Mouse (Mus musculus) ES-E14 (cell line): ENCODE measurements around the gene Tssk2. TPM values are rescaled to one million over a fixed set of nuclear protein-coding genes. Genes with fewer than 3 reads are reported as not detected.
A peak's percentile ranks its signal among the peaks of the same experiment; 100 is the strongest.

Experiments
- DNase-seq: peaks from one replicate; pipeline ENCODE4 v3.0.0-alpha.2; 2013; ENCODE audit warnings: low read depth, low spot score
- H3K27ac ChIP-seq: 2 replicates; pipeline ENCODE4 v1.5.1; 2012; ENCODE audit warnings: low read depth, mild to moderate bottlenecking, low read length, moderate library complexity, mixed read lengths; ENCODE audit not compliant: poor library complexity, insufficient read depth, severe bottlenecking
- H3K36me3 ChIP-seq: 2 replicates; pipeline ENCODE4 v1.6.1; 2012; ENCODE audit warnings: mild to moderate bottlenecking, low read length, moderate library complexity, mixed read lengths; ENCODE audit not compliant: control insufficient read depth, poor library complexity, insufficient read depth, severe bottlenecking
- H3K4me1 ChIP-seq, 2 experiments: fragments of 150-350 bp in 1 of 2; sonication (generic) in 1 of 2; 2 replicates each; pipeline ENCODE4 v1.6.1; 2012; ENCODE audit warnings: low read length in 2 of 2, mild to moderate bottlenecking in 1 of 2, mixed read lengths in 1 of 2; ENCODE audit not compliant: control insufficient read depth in 2 of 2, insufficient read depth in 2 of 2, poor library complexity in 1 of 2
- H3K4me3 ChIP-seq, 2 experiments: fragments of 150-350 bp in 1 of 2; sonication (generic) in 1 of 2; 2 replicates each; pipeline ENCODE4 v1.5.1; 2012; ENCODE audit warnings: low read length in 2 of 2, low read depth in 1 of 2, mild to moderate bottlenecking in 1 of 2, mixed read lengths in 1 of 2; ENCODE audit not compliant: insufficient read depth in 1 of 2, poor library complexity in 1 of 2, severe bottlenecking in 1 of 2
- H3K9ac ChIP-seq: 2 replicates; pipeline ENCODE4 v1.6.1; 2012; ENCODE audit warnings: low read depth, mild to moderate bottlenecking, low read length, mixed read lengths; ENCODE audit not compliant: poor library complexity, insufficient read depth, severe bottlenecking
- H3K9me3 ChIP-seq: fragments of 150-350 bp; sonication (generic); 2 replicates; pipeline ENCODE4 v1.6.1; 2012; ENCODE audit warnings: low read depth, mild to moderate bottlenecking, low read length; ENCODE audit not compliant: control insufficient read depth, insufficient read depth
- CHD2 ChIP-seq: IDR thresholded peaks from 2 replicates; pipeline ENCODE4 v1.6.1; 2014; ENCODE audit warnings: mild to moderate bottlenecking, low read depth, low read length, inconsistent platforms
- HCFC1 ChIP-seq: IDR thresholded peaks from 2 replicates; pipeline ENCODE4 v1.6.1; 2012; ENCODE audit warnings: low read length, inconsistent platforms, borderline replicate concordance; ENCODE audit not compliant: insufficient read depth
- MAFK ChIP-seq: IDR thresholded peaks from 2 replicates; pipeline ENCODE4 v1.6.1; 2014; ENCODE audit warnings: mild to moderate bottlenecking, low read depth, low read length, inconsistent platforms; ENCODE audit not compliant: insufficient read depth
- ZC3H11A ChIP-seq: IDR thresholded peaks from 2 replicates; pipeline ENCODE4 v1.6.1; 2012; ENCODE audit warnings: low read depth, mild to moderate bottlenecking, inconsistent platforms, low read length, borderline replicate concordance
- ZNF384 ChIP-seq: IDR thresholded peaks from 2 replicates; pipeline ENCODE4 v1.6.1; 2012; ENCODE audit warnings: low read depth, low read length, inconsistent platforms
- in situ Hi-C, 2 experiments: fragments of 600-800 bp; cut with MboI; formaldehyde crosslinking; loops; one replicate each; pipeline ENCODE4 v1.15.1; 2025; ENCODE audit warnings: low sequenced_read_pairs in 2 of 2, inconsistent platforms in 1 of 2; ENCODE audit not compliant: unreplicated experiment in 2 of 2
- total RNA-seq: library from RNA; depleted of rRNA; stranded (reverse); fragments of 300-350 nt; gene quantifications from 2 replicates; pipeline ENCODE4 v1.2.3, GENCODE M21; 2012

Gene Tssk2
- total RNA-seq, 1 experiment: 0.18 TPM

DNA sequence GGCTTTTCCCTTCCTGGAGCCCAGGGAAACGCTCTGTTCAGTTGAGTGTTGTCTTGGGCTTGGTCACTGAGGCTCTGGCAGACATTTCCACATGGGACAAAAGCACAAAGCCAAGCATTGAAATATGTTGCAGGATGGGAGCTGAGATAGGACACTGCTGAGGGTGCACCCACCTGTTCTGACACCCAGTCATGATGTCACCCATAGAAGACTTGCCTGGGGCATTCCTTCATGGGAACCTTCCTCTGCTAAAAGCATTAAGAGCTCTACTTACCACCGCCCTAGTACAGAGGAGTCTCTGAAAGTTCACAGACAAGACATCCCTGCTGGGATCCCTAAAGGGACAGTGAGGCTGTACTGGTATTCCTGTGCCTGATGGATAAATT lies 8.1 kb upstream of the Tssk2 start:
- Histone ChIP-seq H3K9ac (peak overlapping the region; percentile 96), H3K4me1 (peaks cover 0 to 4% of the 10 kb centered on the region in 2 experiments; a peak in 1 of 4 replicates), H3K4me3 (peak overlapping the region; percentile 94 to 99), H3K27ac (no peak overlapping the region), H3K9me3 (no peaks in the 10 kb centered on the region), H3K36me3 (peaks cover 4% of the 10 kb centered on the region; the same call in 1 of the 2 replicates)
- TF ChIP-seq HCFC1 (no peak), CHD2 (no peak), ZNF384 (no peak), ZC3H11A (no peak), MAFK (no peak)
- in situ Hi-C loops: no loop called here
- DNase-seq: no peak

DNA sequence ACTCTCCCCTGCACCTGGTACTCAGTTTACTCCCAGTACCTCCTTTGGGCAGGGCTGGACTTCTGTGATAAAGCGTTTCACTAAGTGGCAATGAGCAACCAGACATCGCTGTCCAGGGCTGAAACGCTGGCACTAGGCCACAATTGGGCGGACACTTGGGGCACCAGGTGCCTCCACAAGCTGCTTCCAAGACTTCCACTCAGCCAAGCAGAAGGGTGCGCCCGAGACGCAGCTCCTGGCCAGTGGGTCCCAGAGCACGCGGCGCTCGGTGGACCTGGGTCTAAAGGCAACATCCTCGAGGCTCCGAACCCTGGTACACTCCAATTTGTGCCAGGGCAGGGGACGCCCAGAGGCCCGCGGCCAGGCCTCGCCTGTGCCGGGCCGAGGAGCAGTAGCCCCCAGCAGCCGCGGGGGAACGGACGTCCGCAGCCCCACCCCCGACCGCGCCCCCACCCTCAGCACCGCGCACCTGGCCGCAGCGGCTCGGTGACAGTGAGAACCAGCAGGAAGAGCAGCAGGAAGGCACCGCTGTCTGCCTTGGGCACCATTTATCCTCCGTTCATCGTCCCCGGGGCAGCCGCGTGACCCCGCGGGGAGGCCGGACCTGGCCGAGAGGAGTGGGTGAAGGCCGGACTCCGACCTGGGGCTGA lies 7.4 kb upstream of the Tssk2 start:
- peaks cover 4% of the 10 kb centered on the region; the same call in 1 of the 2 replicates for H3K36me3 ChIP-seq
- no peak for TF ChIP-seq CHD2
- TF ChIP-seq ZC3H11A: no peak
- TF ChIP-seq ZNF384: no peak
- TF ChIP-seq MAFK: no peak
- no peak for TF ChIP-seq HCFC1
- in situ Hi-C loops: no loop called here

DNA sequence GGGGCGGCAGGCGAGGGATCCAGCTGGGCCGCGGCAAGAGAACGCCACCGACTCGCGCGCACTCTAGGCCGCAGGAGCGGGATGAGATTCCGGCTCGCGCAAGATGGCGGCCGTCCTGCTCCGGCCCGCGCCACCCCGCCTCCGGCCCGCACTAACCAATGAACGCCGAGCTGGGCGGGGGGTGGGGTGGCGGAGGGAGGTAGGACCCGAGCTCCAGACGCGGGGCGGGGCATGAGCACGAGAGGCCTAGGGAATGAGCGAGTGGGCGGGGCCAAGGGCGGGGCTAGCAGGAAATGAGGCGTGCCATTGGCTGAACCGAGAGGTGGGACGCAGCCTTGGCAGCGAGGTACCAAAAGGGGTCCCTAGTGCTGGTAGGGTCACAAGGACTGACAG lies 6.9 kb upstream of the Tssk2 start, which contains the start of gene Gm20518:
Gene Gm20518 (minus strand): TSS at position 105 of the 393 bp plus-strand sequence.
- Histone ChIP-seq H3K4me1 (peaks cover 0 to 2% of the 10 kb centered on the region in 2 experiments; a peak in 1 of 4 replicates), H3K4me3 (peak within 1 kb of the TSS; percentile 94 to 99), H3K36me3 (peaks cover 4% of the 10 kb centered on the region; the same call in 1 of the 2 replicates), H3K27ac (peak within 1 kb of the TSS; percentile 71), H3K9me3 (no peaks in the 10 kb centered on the region), H3K9ac (peak within 1 kb of the TSS; percentile 96)
- in situ Hi-C loops: no loop called here
- TF ChIP-seq ZC3H11A (no peak), MAFK (no peak), HCFC1 (no peak), CHD2 (no peak)
- peak; percentile 99 for DNase-seq

More for the DNA sequence above, 7.4 kb upstream of the Tssk2 start:
- Histone ChIP-seq H3K9me3 (no peaks in the 10 kb centered on the region), H3K9ac (peak overlapping the region; percentile 96), H3K4me1 (peaks cover 0 to 3% of the 10 kb centered on the region in 2 experiments; a peak in 1 of 4 replicates), H3K4me3 (peak overlapping the region; percentile 94 to 99), H3K27ac (peak overlapping the region; percentile 71)
- no peak for DNase-seq

DNA sequence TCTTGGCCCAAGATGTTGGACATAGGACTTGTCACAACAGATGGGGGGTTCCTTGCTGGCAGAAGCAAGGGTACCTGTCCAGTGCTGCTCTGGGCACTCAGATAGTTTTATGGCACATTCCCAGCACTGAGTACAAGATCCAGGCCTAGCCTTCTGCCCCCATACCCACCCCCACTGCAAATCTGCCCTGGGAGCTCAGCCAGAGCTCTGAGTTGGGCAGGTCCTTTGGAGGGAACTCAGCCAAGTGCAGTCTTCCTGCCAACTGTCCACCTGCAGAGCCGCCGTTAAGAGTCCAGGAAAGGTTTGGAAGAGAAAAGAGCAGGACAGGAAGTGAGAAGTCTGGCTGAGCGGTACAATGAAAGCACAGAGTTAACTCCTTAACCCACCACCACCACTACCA lies 5.8 kb upstream of the Tssk2 start:
- Histone ChIP-seq H3K9ac (no peak overlapping the region), H3K36me3 (peaks cover 4% of the 10 kb centered on the region; the same call in 1 of the 2 replicates), H3K4me3 (no peak overlapping the region), H3K27ac (no peak overlapping the region), H3K4me1 (peaks cover 0 to 2% of the 10 kb centered on the region in 2 experiments; a peak in 1 of 4 replicates), H3K9me3 (no peaks in the 10 kb centered on the region)
- no peak for DNase-seq
- TF ChIP-seq ZNF384 (no peak), HCFC1 (no peak), CHD2 (no peak), ZC3H11A (no peak), MAFK (no peak)
- in situ Hi-C loops: no loop called here
